Mouse (Mus musculus): Measurements from ENCODE around the gene Dhx33. TPM values are rescaled to one million over a fixed set of nuclear protein-coding genes. Genes with fewer than 3 reads are reported as not detected.

The Dhx33 gene
- polyA plus RNA-seq, 1 experiment: 4.1 TPM

DNA sequence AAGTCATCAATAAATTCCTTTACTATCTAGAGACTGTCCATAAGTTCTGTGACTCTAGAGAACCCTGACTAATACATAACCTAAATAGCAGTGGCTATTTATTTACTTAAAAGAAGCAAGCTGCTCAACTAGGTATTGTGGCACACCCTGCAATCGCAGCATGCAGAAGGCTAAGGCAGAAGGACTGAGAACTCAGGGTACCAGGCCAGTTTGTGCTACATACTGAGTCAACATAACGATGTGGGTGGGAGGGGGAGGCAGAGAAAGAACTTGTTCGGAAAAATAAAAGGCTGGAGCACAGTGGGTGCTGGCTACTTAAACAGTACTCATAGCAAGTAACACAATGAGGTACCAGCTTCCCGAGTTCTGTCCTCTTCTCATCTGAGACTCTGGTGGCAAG, 3.1 kb downstream of the Dhx33 start:
- H3K9me3 ChIP-seq: no peaks in the 10 kb centered on the region
- H3K4me3 ChIP-seq (replicated peaks): no peak overlapping the region
- no peaks in the 10 kb centered on the region for H3K27me3 ChIP-seq (replicated peaks)
- TF ChIP-seq FLI1 (IDR thresholded peaks at IDR 0.05; ENCODE audit: low read length): no peak
- TF ChIP-seq GATA1 (IDR thresholded peaks at IDR 0.05; ENCODE audit: borderline replicate concordance, low read length): no peak
- peaks cover 29% of the 10 kb centered on the region for H3K4me1 ChIP-seq
- H3K36me3 ChIP-seq (replicated peaks; ENCODE audit: low read length): peaks cover 57% of the 10 kb centered on the region

DNA sequence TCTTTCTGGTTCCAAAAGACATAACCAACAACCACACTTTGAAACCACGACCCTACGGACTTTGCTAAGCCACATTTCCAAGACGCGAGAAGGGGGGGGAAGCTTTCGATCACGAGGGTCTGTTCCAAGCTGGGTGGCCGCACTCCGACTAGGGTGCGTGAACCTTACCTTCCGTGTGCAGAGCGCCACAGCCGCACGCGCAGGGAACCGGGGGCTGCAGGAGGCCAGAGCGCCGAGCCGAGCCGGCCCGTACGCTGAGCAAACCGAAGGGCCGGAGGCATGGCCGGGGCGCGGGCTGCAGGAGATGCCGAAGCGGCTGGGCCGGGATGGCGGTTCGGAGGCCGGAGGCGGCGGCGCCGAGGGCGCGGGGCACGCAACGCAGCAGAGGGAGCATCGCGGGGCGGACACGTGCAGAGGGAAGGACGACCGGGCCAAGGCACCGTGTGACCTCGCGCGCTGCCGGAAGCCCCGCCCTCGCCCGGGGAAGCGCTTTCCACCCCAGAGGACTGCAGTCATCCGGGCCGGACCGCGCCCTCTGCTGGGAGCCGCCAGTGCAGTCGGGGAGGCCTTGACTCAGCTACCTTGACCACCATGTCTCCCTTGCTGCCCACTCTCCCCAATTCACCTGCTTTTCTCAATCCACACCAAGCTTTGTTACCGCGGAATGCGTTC, 21.5 kb downstream of the Dhx33 start, which contains the start of gene C1qbp:
TSS of gene C1qbp (minus strand) at position 470 of the 672 bp plus-strand sequence.
- Histone ChIP-seq H3K4me1 (peaks cover 48% of the 10 kb centered on the region), H3K36me3 (replicated peaks; ENCODE audit: low read length) (peaks cover 77% of the 10 kb centered on the region), H3K9me3 (no peaks in the 10 kb centered on the region), H3K4me3 (replicated peaks) (peak within 1 kb of the TSS; percentile 98), H3K27me3 (replicated peaks) (no peaks in the 10 kb centered on the region)
- TF ChIP-seq GATA1 (IDR thresholded peaks at IDR 0.05; ENCODE audit: borderline replicate concordance, low read length) (no peak), FLI1 (IDR thresholded peaks at IDR 0.05; ENCODE audit: low read length) (no peak)

DNA sequence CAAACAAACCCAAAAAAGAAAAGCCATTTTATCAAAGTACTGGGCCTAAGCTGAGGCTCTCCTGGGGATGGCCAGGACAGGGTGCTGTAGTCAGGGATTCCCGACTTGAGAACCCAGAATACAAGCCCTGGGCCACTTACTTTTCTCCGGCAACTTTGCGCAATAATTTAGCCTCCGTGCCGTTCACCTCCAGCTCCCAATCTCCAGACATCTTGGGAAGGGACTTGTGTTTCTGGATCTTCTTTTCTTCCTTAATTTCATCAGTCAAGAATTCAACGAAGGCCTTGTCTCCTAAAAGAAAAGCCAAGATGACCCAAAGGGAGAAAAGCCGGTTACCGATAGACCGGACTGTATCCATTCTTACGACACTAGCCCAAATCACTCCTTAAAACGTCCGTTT, 22.2 kb downstream of the Dhx33 start:
- Histone ChIP-seq H3K27me3 (replicated peaks) (no peaks in the 10 kb centered on the region), H3K4me1 (peaks cover 46% of the 10 kb centered on the region), H3K9me3 (no peaks in the 10 kb centered on the region), H3K4me3 (replicated peaks) (peak overlapping the region; percentile 98), H3K36me3 (replicated peaks; ENCODE audit: low read length) (peaks cover 77% of the 10 kb centered on the region)
- TF ChIP-seq GATA1 (IDR thresholded peaks at IDR 0.05; ENCODE audit: borderline replicate concordance, low read length) (no peak), FLI1 (IDR thresholded peaks at IDR 0.05; ENCODE audit: low read length) (no peak)

DNA sequence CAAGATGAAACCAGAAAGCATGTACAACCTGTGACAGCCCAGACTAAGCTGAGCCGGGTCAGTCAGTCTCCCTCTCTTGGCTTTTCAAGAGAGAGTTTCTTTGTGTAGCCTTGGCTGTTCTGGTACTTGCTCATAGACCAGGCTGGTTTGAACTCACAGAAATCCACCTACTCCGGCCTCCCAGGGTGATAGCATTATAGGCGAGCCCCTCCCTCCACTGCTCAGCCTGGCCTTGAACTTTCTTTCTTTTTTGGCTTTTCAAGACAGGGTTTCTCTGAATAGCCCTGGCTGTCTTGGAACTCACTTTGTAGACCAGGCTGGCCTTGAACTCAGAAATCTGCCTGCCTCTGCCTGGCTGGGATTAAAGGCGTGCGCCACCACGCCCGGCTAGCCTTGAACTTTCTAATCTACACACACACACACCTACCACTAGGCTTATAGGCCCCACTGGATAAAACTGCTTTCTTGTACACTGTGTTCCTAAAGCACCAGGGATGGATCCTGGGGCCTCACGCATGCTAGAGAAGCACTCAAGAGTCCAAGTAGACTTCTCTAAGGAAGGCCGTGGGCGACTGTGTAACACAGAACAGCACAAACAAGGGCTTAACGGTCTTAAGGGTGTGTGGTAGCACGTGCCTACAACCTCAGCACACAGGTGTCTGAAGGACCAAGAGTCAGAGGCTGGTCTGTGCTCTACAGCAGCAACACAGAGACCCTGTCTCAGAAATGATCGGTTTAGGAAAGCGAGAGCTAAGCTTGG, 23.3 kb downstream of the Dhx33 start:
- Histone ChIP-seq H3K27me3 (replicated peaks) (no peaks in the 10 kb centered on the region), H3K9me3 (no peaks in the 10 kb centered on the region), H3K4me1 (peaks cover 38% of the 10 kb centered on the region), H3K4me3 (replicated peaks) (peak overlapping the region; percentile 44), H3K36me3 (replicated peaks; ENCODE audit: low read length) (peaks cover 77% of the 10 kb centered on the region)
- TF ChIP-seq GATA1 (IDR thresholded peaks at IDR 0.05; ENCODE audit: borderline replicate concordance, low read length) (no peak), FLI1 (IDR thresholded peaks at IDR 0.05; ENCODE audit: low read length) (no peak)

DNA sequence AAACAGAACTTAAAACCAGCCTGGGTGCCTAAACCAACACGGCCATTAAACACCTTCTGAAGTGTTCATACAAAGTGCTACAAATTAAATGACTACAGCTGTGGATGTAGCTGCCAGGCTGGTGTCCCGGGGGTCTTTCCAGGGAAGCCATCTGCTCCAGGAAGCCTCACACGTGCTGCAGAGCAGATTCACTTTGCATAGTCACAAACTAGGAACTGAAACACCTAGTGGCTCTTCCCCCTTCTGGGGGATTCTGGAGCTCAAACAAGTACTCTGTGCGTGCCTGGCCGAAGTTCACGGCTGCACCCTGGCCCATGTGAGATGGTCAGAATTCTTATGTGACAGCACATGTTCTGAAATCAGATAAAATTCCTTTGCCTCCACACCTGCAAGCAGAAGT, 24.0 kb downstream of the Dhx33 start:
- TF ChIP-seq FLI1 (IDR thresholded peaks at IDR 0.05; ENCODE audit: low read length) (no peak), GATA1 (IDR thresholded peaks at IDR 0.05; ENCODE audit: borderline replicate concordance, low read length) (no peak)
- Histone ChIP-seq H3K4me1 (peaks cover 40% of the 10 kb centered on the region), H3K36me3 (replicated peaks; ENCODE audit: low read length) (peaks cover 77% of the 10 kb centered on the region), H3K27me3 (replicated peaks) (no peaks in the 10 kb centered on the region), H3K4me3 (replicated peaks) (no peak overlapping the region), H3K9me3 (no peaks in the 10 kb centered on the region)

DNA sequence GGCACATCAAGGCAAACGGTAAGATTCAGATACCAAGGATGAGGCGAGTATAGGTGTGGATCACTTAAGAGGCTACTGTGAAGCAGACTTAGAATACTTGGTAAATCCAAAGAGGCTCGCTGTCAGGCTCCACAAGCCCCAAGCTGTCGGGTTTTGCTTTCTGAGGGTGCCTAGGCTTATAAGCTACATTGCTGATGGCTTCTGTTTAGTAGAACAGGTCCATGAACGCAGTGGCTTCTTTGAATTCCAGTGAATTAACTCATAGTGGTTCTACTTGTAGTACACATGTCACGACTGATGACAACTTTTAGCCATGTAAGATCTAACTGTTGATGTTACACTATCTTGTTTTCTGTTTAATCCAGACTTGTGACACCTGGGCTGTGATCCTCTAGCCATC, 26.9 kb downstream of the Dhx33 start:
- TF ChIP-seq GATA1 (IDR thresholded peaks at IDR 0.05; ENCODE audit: borderline replicate concordance, low read length) (no peak), FLI1 (IDR thresholded peaks at IDR 0.05; ENCODE audit: low read length) (no peak)
- H3K27me3 ChIP-seq (replicated peaks): no peaks in the 10 kb centered on the region
- no peak overlapping the region for H3K4me3 ChIP-seq (replicated peaks)
- H3K4me1 ChIP-seq: peaks cover 47% of the 10 kb centered on the region
- peaks cover 93% of the 10 kb centered on the region for H3K36me3 ChIP-seq (replicated peaks; ENCODE audit: low read length)
- H3K9me3 ChIP-seq: no peaks in the 10 kb centered on the region

DNA sequence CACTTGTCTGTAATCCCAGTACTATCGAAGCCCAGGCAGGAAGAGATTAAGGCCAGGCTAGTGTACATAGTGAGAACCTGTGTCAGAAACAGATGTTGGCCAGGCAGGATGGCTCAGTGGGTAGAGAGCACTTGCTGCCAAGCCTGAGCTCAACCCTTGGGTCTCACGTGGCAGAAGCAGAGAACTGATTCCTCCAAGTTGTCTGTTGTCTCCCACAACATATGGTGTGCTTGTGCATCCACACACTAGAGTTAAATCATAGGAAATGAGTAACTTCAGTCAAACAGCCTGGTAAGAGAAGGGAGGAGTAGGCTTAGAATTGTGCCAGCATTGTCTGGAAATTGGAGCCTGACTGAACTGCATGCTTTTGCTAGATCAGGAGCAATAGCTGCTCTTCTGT, 29.0 kb downstream of the Dhx33 start:
- TF ChIP-seq FLI1 (IDR thresholded peaks at IDR 0.05; ENCODE audit: low read length) (no peak), GATA1 (IDR thresholded peaks at IDR 0.05; ENCODE audit: borderline replicate concordance, low read length) (no peak)
- Histone ChIP-seq H3K4me1 (peaks cover 42% of the 10 kb centered on the region), H3K9me3 (no peaks in the 10 kb centered on the region), H3K36me3 (replicated peaks; ENCODE audit: low read length) (peaks cover 91% of the 10 kb centered on the region), H3K27me3 (replicated peaks) (no peaks in the 10 kb centered on the region), H3K4me3 (replicated peaks) (no peak overlapping the region)

DNA sequence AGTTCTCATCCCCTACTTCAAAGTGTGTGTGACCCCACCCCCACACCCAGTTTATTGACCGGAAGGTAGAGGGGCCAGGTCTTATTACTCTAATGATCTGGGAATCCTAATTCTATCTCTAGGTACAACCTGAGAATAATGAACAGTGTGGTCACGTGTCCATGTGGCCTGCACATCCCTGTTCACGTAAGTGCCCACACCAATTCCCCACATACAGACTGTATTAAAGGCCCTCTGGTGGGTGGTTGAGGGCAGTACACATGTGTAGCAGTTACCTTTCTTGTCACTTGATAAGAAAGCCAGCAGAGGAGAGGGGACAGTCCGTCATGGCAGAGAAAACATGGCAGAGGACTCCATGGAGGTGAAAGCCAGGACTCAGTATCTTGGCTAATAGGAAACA, 30.3 kb downstream of the Dhx33 start:
- no peak for TF ChIP-seq FLI1 (IDR thresholded peaks at IDR 0.05; ENCODE audit: low read length)
- TF ChIP-seq GATA1 (IDR thresholded peaks at IDR 0.05; ENCODE audit: borderline replicate concordance, low read length): no peak
- Histone ChIP-seq H3K36me3 (replicated peaks; ENCODE audit: low read length) (peaks cover 79% of the 10 kb centered on the region), H3K4me1 (peaks cover 38% of the 10 kb centered on the region), H3K9me3 (no peaks in the 10 kb centered on the region), H3K27me3 (replicated peaks) (no peaks in the 10 kb centered on the region), H3K4me3 (replicated peaks) (no peak overlapping the region)

DNA sequence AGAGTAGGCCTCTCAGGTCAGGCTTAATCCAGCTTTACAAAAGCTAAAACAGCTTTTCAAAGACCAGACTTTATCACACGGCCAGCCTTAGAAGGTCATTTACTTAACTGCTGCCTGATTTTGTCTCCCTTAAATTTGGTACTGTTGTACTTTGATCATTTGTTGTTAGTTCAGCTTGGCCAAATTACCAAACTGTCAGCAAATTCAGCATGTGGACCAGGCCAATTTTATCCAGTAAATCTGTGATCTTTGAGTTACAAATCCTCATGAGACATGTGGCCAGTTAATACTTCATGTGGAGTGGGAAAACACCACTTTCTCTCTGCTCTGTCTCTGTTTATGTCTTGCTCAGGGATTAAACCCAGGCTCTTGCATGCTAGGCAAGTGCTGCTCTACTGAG, 31.7 kb downstream of the Dhx33 start:
- Histone ChIP-seq H3K9me3 (no peaks in the 10 kb centered on the region), H3K4me3 (replicated peaks) (no peak overlapping the region), H3K4me1 (peaks cover 40% of the 10 kb centered on the region), H3K27me3 (replicated peaks) (no peaks in the 10 kb centered on the region), H3K36me3 (replicated peaks; ENCODE audit: low read length) (peaks cover 70% of the 10 kb centered on the region)
- no peak for TF ChIP-seq FLI1 (IDR thresholded peaks at IDR 0.05; ENCODE audit: low read length)
- no peak for TF ChIP-seq GATA1 (IDR thresholded peaks at IDR 0.05; ENCODE audit: borderline replicate concordance, low read length)

Measured in megakaryocyte, embryonic 14.5 days (primary cell).